Mouse (Mus musculus) kidney, embryonic 15.5 days (tissue): ENCODE measurements at regions not wholly inside any gene's neighbourhood (a gene's known extent, or its start where the extent isn't known, plus 50 kb on each side); places are given as distances from the start of the nearest gene placed in this dataset.

ENCODE experiments used
- ATAC-seq: fragments of 200-750 bp; cut with Nextera tagmentation; replicated peaks from 2 replicates; pipeline ENCODE4 v1.8.0; 2017; ENCODE audit warnings: moderate TSS enrichment; ENCODE audit not compliant: low FRiP score
- H3K27ac ChIP-seq: fragments of 300-500 bp; sonication (generic); 2 replicates; pipeline ENCODE4 v1.5.1; 2015; ENCODE audit warnings: mild to moderate bottlenecking, inconsistent platforms
- H3K27me3 ChIP-seq: fragments of 300-500 bp; sonication (generic); 2 replicates; pipeline ENCODE4 v1.6.1; 2015; ENCODE audit warnings: inconsistent platforms
- H3K36me3 ChIP-seq: fragments of 300-500 bp; sonication (generic); 2 replicates; pipeline ENCODE4 v1.6.1; 2015; ENCODE audit warnings: inconsistent platforms
- H3K4me1 ChIP-seq: fragments of 300-500 bp; sonication (generic); 2 replicates; pipeline ENCODE4 v1.6.1; 2015; ENCODE audit warnings: inconsistent platforms
- H3K4me2 ChIP-seq: fragments of 300-500 bp; sonication (generic); 2 replicates; pipeline ENCODE4 v1.6.1; 2015; ENCODE audit warnings: moderate library complexity, mild to moderate bottlenecking, inconsistent platforms
- H3K4me3 ChIP-seq: fragments of 300-500 bp; sonication (generic); replicated peaks from 2 replicates; pipeline ENCODE4 v1.5.1; 2015; ENCODE audit warnings: mild to moderate bottlenecking, inconsistent platforms
- H3K9ac ChIP-seq: fragments of 300-500 bp; sonication (generic); 2 replicates; pipeline ENCODE4 v1.6.1; 2015; ENCODE audit warnings: mild to moderate bottlenecking, inconsistent platforms
- H3K9me3 ChIP-seq: fragments of 300-500 bp; sonication (generic); replicated peaks from 2 replicates; pipeline ENCODE4 v1.6.1; 2016; ENCODE audit warnings: inconsistent platforms
- WGBS: fragments of 180-500 bp; shearing (Covaris S2); methylation state at CpG from one replicate; pipeline ENCODE4 v1.1.7; 2015; ENCODE audit warnings: mixed read lengths; 5-methylcytosine and 5-hydroxymethylcytosine counted together

GRCm38 (mm10) chr15:51657621-51658020 is 2227.1 kb upstream of the Gm7489 start:
- 81% methylated on average over 1 of the region's 1 CpGs for WGBS
- H3K4me1 ChIP-seq = no peaks in the 10 kb centered on the region
- H3K4me2 ChIP-seq = no peak overlapping the region
- H3K9me3 ChIP-seq = no peaks in the 10 kb centered on the region
- H3K27me3 ChIP-seq = no peaks in the 10 kb centered on the region
- no peak overlapping the region for H3K4me3 ChIP-seq
- H3K27ac ChIP-seq = no peak overlapping the region
- no peaks in the 10 kb centered on the region for H3K36me3 ChIP-seq
- no peak for ATAC-seq
- H3K9ac ChIP-seq = no peak overlapping the region

GRCm38 (mm10) chr15:51668340-51668739 is 2216.4 kb upstream of the Gm7489 start:
- 35% methylated on average over 3 of the region's 3 CpGs for WGBS
- Histone ChIP-seq H3K27me3 (no peaks in the 10 kb centered on the region), H3K36me3 (no peaks in the 10 kb centered on the region), H3K4me1 (no peaks in the 10 kb centered on the region), H3K27ac (no peak overlapping the region), H3K9ac (no peak overlapping the region), H3K4me3 (no peak overlapping the region), H3K4me2 (no peak overlapping the region), H3K9me3 (no peaks in the 10 kb centered on the region)
- no peak for ATAC-seq

GRCm38 (mm10) chr15:51671667-51672372 is 2212.9 kb upstream of the Gm7489 start:
- Histone ChIP-seq H3K27ac (no peak overlapping the region), H3K4me3 (no peak overlapping the region), H3K4me2 (no peak overlapping the region), H3K36me3 (no peaks in the 10 kb centered on the region), H3K9me3 (no peaks in the 10 kb centered on the region), H3K4me1 (no peaks in the 10 kb centered on the region), H3K9ac (no peak overlapping the region), H3K27me3 (no peaks in the 10 kb centered on the region)
- WGBS = 77% methylated on average over 18 of the region's 18 CpGs
- ATAC-seq = no peak

- Histone ChIP-seq H3K27ac (no peak overlapping the region), H3K27me3 (no peaks in the 10 kb centered on the region), H3K4me1 (no peaks in the 10 kb centered on the region), H3K9me3 (no peaks in the 10 kb centered on the region), H3K4me2 (no peak overlapping the region), H3K36me3 (no peaks in the 10 kb centered on the region), H3K9ac (no peak overlapping the region), H3K4me3 (no peak overlapping the region)
- 54% methylated on average over 1 of the region's 1 CpGs for WGBS
- no peak for ATAC-seq
Measured at GRCm38 (mm10) chr15:51673483-51673882, 2211.2 kb upstream of the Gm7489 start.

- H3K4me3 ChIP-seq = no peak overlapping the region
- H3K36me3 ChIP-seq = no peaks in the 10 kb centered on the region
- ATAC-seq = no peak
- H3K9ac ChIP-seq = no peak overlapping the region
- 75% methylated on average over 4 of the region's 4 CpGs for WGBS
- no peak overlapping the region for H3K4me2 ChIP-seq
- no peaks in the 10 kb centered on the region for H3K4me1 ChIP-seq
- no peak overlapping the region for H3K27ac ChIP-seq
- H3K9me3 ChIP-seq = no peaks in the 10 kb centered on the region
- H3K27me3 ChIP-seq = no peaks in the 10 kb centered on the region
Measured at GRCm38 (mm10) chr15:51675291-51675690, 2209.4 kb upstream of the Gm7489 start.

GRCm38 (mm10) chr15:51676694-51677093 is 2208.0 kb upstream of the Gm7489 start:
- Histone ChIP-seq H3K4me1 (no peaks in the 10 kb centered on the region), H3K27me3 (no peaks in the 10 kb centered on the region), H3K9me3 (no peaks in the 10 kb centered on the region), H3K4me2 (no peak overlapping the region), H3K9ac (no peak overlapping the region), H3K27ac (no peak overlapping the region), H3K36me3 (no peaks in the 10 kb centered on the region), H3K4me3 (no peak overlapping the region)
- ATAC-seq = no peak
- WGBS = 86% methylated on average over 3 of the region's 3 CpGs

GRCm38 (mm10) chr15:51677266-51677665 is 2207.4 kb upstream of the Gm7489 start:
- Histone ChIP-seq H3K27ac (no peak overlapping the region), H3K9ac (no peak overlapping the region), H3K4me2 (no peak overlapping the region), H3K9me3 (no peaks in the 10 kb centered on the region), H3K4me3 (no peak overlapping the region), H3K4me1 (no peaks in the 10 kb centered on the region), H3K36me3 (no peaks in the 10 kb centered on the region), H3K27me3 (no peaks in the 10 kb centered on the region)
- 85% methylated on average over 4 of the region's 4 CpGs for WGBS
- ATAC-seq = no peak

- H3K36me3 ChIP-seq = no peaks in the 10 kb centered on the region
- H3K27me3 ChIP-seq = no peaks in the 10 kb centered on the region
- H3K27ac ChIP-seq = no peak overlapping the region
- no peak for ATAC-seq
- 67% methylated on average over 12 of the region's 12 CpGs for WGBS
- H3K9me3 ChIP-seq = no peaks in the 10 kb centered on the region
- no peaks in the 10 kb centered on the region for H3K4me1 ChIP-seq
- H3K4me3 ChIP-seq = no peak overlapping the region
- no peak overlapping the region for H3K9ac ChIP-seq
- no peak overlapping the region for H3K4me2 ChIP-seq
Measured at GRCm38 (mm10) chr15:51679186-51679902, 2205.4 kb upstream of the Gm7489 start.

- H3K27ac ChIP-seq = no peak overlapping the region
- H3K9me3 ChIP-seq = no peaks in the 10 kb centered on the region
- H3K27me3 ChIP-seq = no peaks in the 10 kb centered on the region
- no peaks in the 10 kb centered on the region for H3K4me1 ChIP-seq
- ATAC-seq = no peak
- no peak overlapping the region for H3K9ac ChIP-seq
- H3K4me3 ChIP-seq = no peak overlapping the region
- no peak overlapping the region for H3K4me2 ChIP-seq
- H3K36me3 ChIP-seq = no peaks in the 10 kb centered on the region
Measured at GRCm38 (mm10) chr15:51680494-51680893, 2204.2 kb upstream of the Gm7489 start.

- H3K4me2 ChIP-seq = no peak overlapping the region
- H3K4me1 ChIP-seq = no peaks in the 10 kb centered on the region
- no peaks in the 10 kb centered on the region for H3K27me3 ChIP-seq
- H3K36me3 ChIP-seq = no peaks in the 10 kb centered on the region
- no peaks in the 10 kb centered on the region for H3K9me3 ChIP-seq
- no peak overlapping the region for H3K27ac ChIP-seq
- no peak for ATAC-seq
- H3K4me3 ChIP-seq = no peak overlapping the region
- WGBS = 90% methylated on average over 6 of the region's 6 CpGs
- no peak overlapping the region for H3K9ac ChIP-seq
Measured at GRCm38 (mm10) chr15:51681191-51681590, 2203.5 kb upstream of the Gm7489 start.

GRCm38 (mm10) chr15:51682331-51682730 is 2202.4 kb upstream of the Gm7489 start:
- Histone ChIP-seq H3K9ac (no peak overlapping the region), H3K4me2 (no peak overlapping the region), H3K36me3 (no peaks in the 10 kb centered on the region), H3K4me1 (no peaks in the 10 kb centered on the region), H3K27ac (no peak overlapping the region), H3K9me3 (no peaks in the 10 kb centered on the region), H3K27me3 (no peaks in the 10 kb centered on the region), H3K4me3 (no peak overlapping the region)
- no peak for ATAC-seq
- WGBS = 76% methylated on average over 5 of the region's 5 CpGs

GRCm38 (mm10) chr15:51687007-51687540 is 2197.6 kb upstream of the Gm7489 start:
- H3K4me2 ChIP-seq = no peak overlapping the region
- no peak overlapping the region for H3K9ac ChIP-seq
- ATAC-seq = no peak
- H3K36me3 ChIP-seq = no peaks in the 10 kb centered on the region
- 79% methylated on average over 13 of the region's 13 CpGs for WGBS
- no peak overlapping the region for H3K4me3 ChIP-seq
- H3K4me1 ChIP-seq = no peaks in the 10 kb centered on the region
- H3K27me3 ChIP-seq = no peaks in the 10 kb centered on the region
- H3K27ac ChIP-seq = no peak overlapping the region
- H3K9me3 ChIP-seq = no peaks in the 10 kb centered on the region
